Mouse (Mus musculus) heart, postnatal 0 days (tissue): ENCODE measurements around the gene Cfap43. TPM values are rescaled to one million over a fixed set of nuclear protein-coding genes. Genes with fewer than 3 reads are reported as not detected.

Source experiments
- ATAC-seq: fragments of 200-750 bp; cut with Nextera tagmentation; 2 replicates; pipeline ENCODE4 v1.8.0; 2017; ENCODE audit warnings: low read depth, moderate number of reproducible peaks, moderate library complexity; ENCODE audit not compliant: insufficient read depth
- DNase-seq: peaks from one replicate; pipeline ENCODE4 v3.0.0-alpha.2; 2016; ENCODE audit warnings: low spot score
- H3K27ac ChIP-seq: fragments of 300-500 bp; sonication (generic); 2 replicates; pipeline ENCODE4 v1.5.1; 2014; ENCODE audit warnings: low read depth, mild to moderate bottlenecking
- H3K27me3 ChIP-seq: fragments of 300-500 bp; sonication (generic); 2 replicates; pipeline ENCODE4 v1.6.1; 2014; ENCODE audit warnings: low read length, mixed read lengths; ENCODE audit not compliant: control insufficient read depth, insufficient read depth
- H3K36me3 ChIP-seq: fragments of 300-500 bp; sonication (generic); replicated peaks from 2 replicates; pipeline ENCODE4 v1.6.1; 2014; ENCODE audit warnings: low read length, mixed read lengths; ENCODE audit not compliant: control insufficient read depth, insufficient read depth
- H3K4me1 ChIP-seq: fragments of 300-500 bp; sonication (generic); 2 replicates; pipeline ENCODE4 v1.6.1; 2014; ENCODE audit warnings: antibody characterized with exemption; ENCODE audit not compliant: control insufficient read depth, insufficient read depth
- H3K4me2 ChIP-seq: fragments of 300-500 bp; sonication (generic); 2 replicates; pipeline ENCODE4 v1.6.1; 2014; ENCODE audit warnings: low read depth, mild to moderate bottlenecking, low read length, moderate library complexity
- H3K4me3 ChIP-seq: fragments of 300-500 bp; sonication (generic); 2 replicates; pipeline ENCODE4 v1.5.1; 2014; ENCODE audit warnings: low read depth, low read length
- H3K9ac ChIP-seq: fragments of 300-500 bp; sonication (generic); replicated peaks from 2 replicates; pipeline ENCODE4 v1.6.1; 2014; ENCODE audit warnings: low read depth, low read length, mixed read lengths
- H3K9me3 ChIP-seq: fragments of 300-500 bp; sonication (generic); replicated peaks from 2 replicates; pipeline ENCODE4 v1.6.1; 2016; ENCODE audit warnings: low read length; ENCODE audit not compliant: control insufficient read depth
- CTCF ChIP-seq: IDR thresholded peaks from 2 replicates; pipeline ENCODE4 v1.5.1; 2016; ENCODE audit warnings: antibody characterized with exemption, control low read depth, low read depth
- EP300 ChIP-seq: IDR thresholded peaks from 2 replicates; pipeline ENCODE4 v1.6.1; 2016; ENCODE audit warnings: antibody characterized with exemption, low read depth
- WGBS: fragments of 180-500 bp; shearing (Covaris S2); extraction: QIAGEN DNeasy Blood & Tissue Kit; methylation state at CpG from one replicate; pipeline ENCODE4 v1.1.7; 2014; 5-methylcytosine and 5-hydroxymethylcytosine counted together
- polyA plus RNA-seq: library from polyadenylated mRNA; unstranded; fragments of >200 nt; fragmentation: Nextera tagmentation; extraction: Ambion mirVana; gene quantifications from 2 replicates; pipeline ENCODE4 v1.2.1, GENCODE M21; 2015
- total RNA-seq: library from RNA; depleted of rRNA; stranded (reverse); fragments of >200 nt; gene quantifications from 2 replicates; pipeline ENCODE4 v1.2.3, GENCODE M21; 2014; ENCODE audit warnings: low replicate concordance

The Cfap43 gene
- total and polyA plus RNA-seq, 2 experiments from 2014 or later = 0.08 to 0.15 TPM

GRCm38 (mm10) chr19:47925819-47926218 lies 6.7 kb upstream of the Cfap43 start:
- DNase-seq (no peak), ATAC-seq (no peak)
- Histone ChIP-seq H3K4me2 (no peak overlapping the region), H3K27me3 (no peaks in the 10 kb centered on the region), H3K4me3 (no peak overlapping the region), H3K9ac (no peak overlapping the region), H3K9me3 (0 out of 2 replicates have a peak, but pooled peaks cover 3% of the 10 kb centered on the region), H3K27ac (no peak overlapping the region), H3K4me1 (no peaks in the 10 kb centered on the region; the same call in 1 of the 2 replicates), H3K36me3 (no peaks in the 10 kb centered on the region)
- 52% methylated on average over 7 of the region's 7 CpGs for WGBS
- TF ChIP-seq EP300 = no peak

GRCm38 (mm10) chr19:47919966-47920375 lies 884 bp upstream of the Cfap43 start:
- ATAC-seq (peak; percentile 83), DNase-seq (peak; percentile 94)
- peak overlapping the region; percentile 95 for H3K4me3 ChIP-seq
- no peaks in the 10 kb centered on the region for H3K36me3 ChIP-seq
- peak overlapping the region; percentile 86 for H3K4me2 ChIP-seq
- peak overlapping the region; percentile 91 for H3K9ac ChIP-seq
- TF ChIP-seq CTCF (no peak), EP300 (no peak; the same call in 1 of the 2 replicates)
- 1% methylated on average over 8 of the region's 8 CpGs for WGBS
- H3K9me3 ChIP-seq = no peaks in the 10 kb centered on the region
- peaks cover 8% of the 10 kb centered on the region for H3K4me1 ChIP-seq
- peak overlapping the region; percentile 98 for H3K27ac ChIP-seq
- no peaks in the 10 kb centered on the region for H3K27me3 ChIP-seq

GRCm38 (mm10) chr19:47918455-47919101 lies 509 bp downstream of the Cfap43 start:
- Histone ChIP-seq H3K4me1 (peaks cover 8% of the 10 kb centered on the region), H3K9ac (peak overlapping the region; percentile 91), H3K36me3 (no peaks in the 10 kb centered on the region), H3K4me2 (peak overlapping the region; percentile 86), H3K9me3 (no peaks in the 10 kb centered on the region), H3K27ac (peak overlapping the region; percentile 98), H3K27me3 (no peaks in the 10 kb centered on the region), H3K4me3 (peak overlapping the region; percentile 95)
- TF ChIP-seq EP300 = no peak
- no peak for TF ChIP-seq CTCF
- WGBS = under 1% methylated on average over 29 of the region's 29 CpGs
- ATAC-seq (peak; percentile 6; the same call in 1 of the 2 replicates), DNase-seq (peak; percentile 32)

DNA sequence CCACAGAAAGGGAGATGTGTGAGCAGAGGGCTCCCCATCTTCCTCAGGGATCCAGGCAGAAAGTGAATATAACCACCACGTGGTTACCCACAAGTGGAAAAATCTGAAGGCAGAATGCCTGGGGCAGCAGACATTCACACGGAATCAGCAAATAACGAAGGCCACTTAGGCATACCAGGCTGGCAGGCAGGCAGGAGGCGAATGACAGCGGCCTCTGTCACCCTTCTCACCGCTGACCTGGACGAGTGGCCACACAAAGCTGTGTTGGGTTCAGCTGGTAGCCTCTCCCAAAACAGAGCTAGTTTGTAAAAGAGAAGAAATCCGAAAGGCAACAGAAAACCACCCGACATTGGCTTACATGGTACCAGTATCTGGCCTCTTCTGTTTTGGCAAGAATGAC lies 1.1 kb downstream of the Cfap43 start:
- H3K9ac ChIP-seq = peak overlapping the region; percentile 91
- H3K27ac ChIP-seq = peak overlapping the region; percentile 98
- H3K9me3 ChIP-seq = no peaks in the 10 kb centered on the region
- peak overlapping the region; percentile 95 for H3K4me3 ChIP-seq
- ATAC-seq (no peak), DNase-seq (peak; percentile 51)
- WGBS = 10% methylated on average over 9 of the region's 9 CpGs
- peaks cover 8% of the 10 kb centered on the region for H3K4me1 ChIP-seq
- no peaks in the 10 kb centered on the region for H3K27me3 ChIP-seq
- no peaks in the 10 kb centered on the region for H3K36me3 ChIP-seq
- TF ChIP-seq EP300 (no peak), CTCF (no peak)
- H3K4me2 ChIP-seq = peak overlapping the region; percentile 86

GRCm38 (mm10) chr19:47917396-47917795 lies 1.7 kb downstream of the Cfap43 start:
- no peak overlapping the region for H3K27ac ChIP-seq
- peak overlapping the region; percentile 91; the same call in 1 of the 2 replicates for H3K9ac ChIP-seq
- peak overlapping the region; percentile 95 for H3K4me3 ChIP-seq
- no peak for TF ChIP-seq EP300
- TF ChIP-seq CTCF = no peak
- H3K27me3 ChIP-seq = no peaks in the 10 kb centered on the region
- DNase-seq = no peak
- 24% methylated on average over 4 of the region's 4 CpGs for WGBS
- H3K36me3 ChIP-seq = no peaks in the 10 kb centered on the region
- H3K4me1 ChIP-seq = peaks cover 8% of the 10 kb centered on the region
- ATAC-seq = no peak
- peak overlapping the region; percentile 86 for H3K4me2 ChIP-seq
- no peaks in the 10 kb centered on the region for H3K9me3 ChIP-seq
